Mouse (Mus musculus) CH12F3 (cell line): ENCODE measurements around the gene Hmcn2.

Source experiments
- in situ Hi-C: fragments of 300-500 bp; cut with MboI; formaldehyde crosslinking; loops from 2 replicates; pipeline ENCODE4 v1.14.3; 2020; ENCODE audit warnings: low sequenced_read_pairs

The Hmcn2 gene

DNA sequence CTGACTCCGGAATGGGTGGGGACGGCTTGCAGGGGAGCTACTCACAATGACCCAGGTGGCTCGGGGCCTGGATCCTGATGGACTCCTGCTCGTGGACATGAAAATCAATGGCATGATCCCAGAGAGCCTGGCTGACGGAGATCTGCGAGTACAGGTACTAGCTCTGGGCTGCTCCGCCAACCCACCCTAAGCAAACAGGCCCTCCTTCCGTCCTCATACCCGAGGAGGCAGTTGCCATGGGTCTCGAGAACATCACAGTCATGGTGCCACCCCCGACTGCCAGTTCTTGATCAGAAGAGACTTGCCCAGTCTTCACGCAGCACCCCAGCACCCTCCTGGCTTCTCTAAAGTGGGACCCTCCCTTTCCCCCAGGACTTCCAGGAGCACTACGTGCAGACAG is 138.8 kb downstream of the Hmcn2 start:
- in situ Hi-C loops, result no loop called here

DNA sequence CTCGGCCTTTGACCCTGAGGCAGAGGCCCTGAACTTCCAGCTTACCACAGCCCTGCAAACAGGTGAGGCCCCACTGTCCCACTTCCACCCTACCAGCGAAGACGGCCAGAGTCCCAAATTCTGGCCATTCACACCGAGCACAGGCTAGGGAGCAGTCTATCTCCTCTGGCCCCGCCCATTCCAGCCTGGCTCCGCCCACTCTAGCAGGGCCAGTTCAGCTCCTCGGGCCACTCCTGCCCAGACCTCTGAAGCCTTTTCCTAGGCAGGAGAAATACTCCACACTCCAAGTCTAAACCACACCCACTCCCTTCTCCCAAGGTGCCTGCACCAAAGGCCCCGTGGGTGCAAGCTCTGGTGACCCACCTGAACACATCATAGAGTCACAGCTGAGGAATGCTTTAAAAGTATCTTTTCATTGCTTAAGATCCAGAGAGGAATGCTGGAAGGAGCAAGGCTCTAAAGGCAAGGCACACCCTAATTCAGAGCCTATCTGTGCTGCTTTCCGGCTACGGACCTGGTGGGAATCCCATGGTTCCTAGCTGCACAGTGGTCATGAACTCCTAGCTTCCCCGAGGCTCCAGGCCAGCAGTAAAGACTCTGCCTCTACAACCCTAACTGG is 139.5 kb downstream of the Hmcn2 start:
- in situ Hi-C loops, result no loop called here

DNA sequence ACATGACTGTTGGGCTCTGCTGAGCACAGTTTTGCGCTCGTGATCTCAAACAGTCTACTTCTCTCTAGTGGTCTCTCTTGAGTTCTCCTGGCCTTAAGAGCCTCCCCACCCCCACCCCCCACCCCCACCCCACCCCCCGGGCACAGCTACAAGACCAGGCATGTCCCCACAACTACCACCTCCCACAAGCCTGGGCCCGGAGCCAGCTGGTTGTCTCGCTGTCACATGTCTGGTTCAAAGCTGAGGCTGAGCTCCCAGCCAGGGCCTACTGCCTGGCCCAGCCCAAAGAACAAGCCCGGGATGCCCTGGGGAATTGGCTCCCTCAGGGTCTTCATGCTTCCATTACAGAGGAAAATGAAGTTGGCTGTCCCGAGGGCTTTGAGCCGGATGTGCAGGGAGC is 140.1 kb downstream of the Hmcn2 start:
- in situ Hi-C loops, result no loop called here

DNA sequence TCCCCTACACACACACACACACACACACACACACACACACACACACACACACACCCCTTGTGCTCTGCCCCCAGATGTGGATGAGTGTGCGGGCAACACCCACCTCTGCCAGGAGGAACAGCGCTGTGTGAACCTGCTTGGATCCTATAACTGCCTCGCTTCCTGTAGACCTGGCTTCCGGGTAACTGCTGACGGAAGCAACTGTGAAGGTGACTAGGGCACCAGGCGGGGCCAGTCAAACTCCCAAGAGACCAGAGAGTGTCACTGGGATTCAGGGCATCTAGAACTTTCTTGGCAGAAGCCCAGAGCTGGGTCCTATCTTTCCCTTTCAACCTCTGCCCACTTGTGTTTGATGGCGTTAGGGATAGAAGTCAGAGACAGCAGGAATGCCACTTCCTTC is 141.2 kb downstream of the Hmcn2 start:
- in situ Hi-C loops, result no loop called here

DNA sequence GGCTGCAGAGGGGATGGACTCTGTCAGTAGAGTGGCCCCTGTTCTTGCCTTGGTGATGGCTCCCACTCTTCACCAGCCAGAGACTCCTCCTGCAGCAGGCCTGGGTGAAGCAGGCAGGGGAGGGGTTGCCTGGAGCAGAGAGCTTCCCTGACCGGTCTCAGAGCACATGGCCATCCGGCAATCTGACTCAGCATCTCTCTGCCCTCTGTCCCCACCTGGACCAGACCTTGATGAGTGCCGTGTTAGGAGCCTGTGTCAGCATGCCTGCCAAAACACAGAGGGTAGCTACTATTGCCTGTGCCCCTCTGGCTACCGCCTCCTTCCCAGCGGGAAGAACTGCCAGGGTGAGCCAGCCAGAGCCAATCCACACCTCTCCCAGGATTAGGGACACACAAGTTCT is 144.2 kb downstream of the Hmcn2 start:
- in situ Hi-C loops, result no loop called here

DNA sequence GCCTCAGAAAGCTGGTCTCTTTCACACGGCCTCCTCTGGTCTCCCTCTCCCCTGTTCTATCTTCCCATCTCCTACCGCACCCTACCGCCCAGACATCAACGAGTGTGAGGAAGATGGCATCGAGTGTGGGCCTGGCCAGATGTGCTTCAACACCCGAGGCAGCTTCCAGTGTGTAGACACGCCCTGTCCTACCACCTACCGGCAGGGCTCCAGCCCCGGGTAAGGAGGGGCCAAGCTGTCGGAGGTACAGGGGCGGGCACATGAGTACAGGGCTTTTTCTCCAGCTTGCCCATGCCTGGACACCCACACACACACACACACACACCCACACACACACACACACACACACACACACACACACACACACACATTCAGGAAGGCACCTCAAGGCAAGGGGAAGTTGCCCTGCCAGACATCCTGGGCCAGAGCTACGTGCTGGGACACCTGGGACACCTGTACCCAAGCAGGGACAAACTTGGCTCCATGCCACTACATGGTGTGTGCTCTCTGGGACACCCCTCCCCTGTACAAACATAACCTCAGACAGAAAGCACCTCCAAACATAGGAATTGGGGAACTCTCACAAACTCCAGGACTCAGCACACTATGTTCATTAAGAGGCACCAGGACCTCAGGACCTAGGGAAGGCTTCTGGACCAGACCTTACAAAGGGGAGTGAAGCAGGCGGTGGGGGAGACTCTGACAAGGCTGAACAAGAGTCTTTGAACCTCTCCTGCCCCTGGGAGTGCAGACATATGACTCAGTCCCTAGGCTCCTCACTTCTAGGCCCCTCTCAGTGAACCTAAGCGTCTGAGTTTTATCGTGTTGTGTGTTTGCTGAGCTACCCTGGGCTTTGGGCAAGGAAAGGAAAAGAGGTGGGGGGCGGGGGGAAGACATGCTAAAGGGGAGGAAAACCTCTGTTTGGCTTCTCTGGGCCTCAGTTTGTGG is 145.0 kb downstream of the Hmcn2 start:
- in situ Hi-C loops, result no loop called here

DNA sequence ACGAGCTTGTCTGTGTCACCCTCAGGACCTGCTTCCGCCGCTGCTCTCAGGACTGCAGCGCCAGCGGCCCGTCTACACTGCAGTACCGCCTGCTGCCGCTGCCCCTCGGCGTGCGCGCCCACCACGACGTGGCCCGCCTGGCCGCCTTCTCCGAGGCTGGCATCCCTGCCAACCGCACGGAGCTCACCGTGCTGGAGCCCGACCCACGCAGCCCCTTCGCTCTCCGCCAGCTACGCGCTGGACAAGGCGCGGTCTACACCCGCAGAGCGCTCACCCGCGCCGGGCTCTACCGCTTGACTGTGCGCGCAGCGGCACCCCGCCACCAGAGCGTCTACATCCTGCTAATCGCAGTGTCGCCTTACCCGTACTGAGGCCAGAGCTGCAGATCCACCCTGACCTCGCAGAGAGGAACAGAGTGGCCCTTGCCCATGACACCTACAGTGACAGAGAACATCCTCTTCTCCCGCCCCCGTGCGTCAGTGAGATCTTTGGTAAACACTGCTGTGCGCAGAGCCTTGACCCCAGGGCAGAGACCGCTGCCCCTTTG is 145.9 kb downstream of the Hmcn2 start:
- in situ Hi-C loops, result no loop called here

DNA sequence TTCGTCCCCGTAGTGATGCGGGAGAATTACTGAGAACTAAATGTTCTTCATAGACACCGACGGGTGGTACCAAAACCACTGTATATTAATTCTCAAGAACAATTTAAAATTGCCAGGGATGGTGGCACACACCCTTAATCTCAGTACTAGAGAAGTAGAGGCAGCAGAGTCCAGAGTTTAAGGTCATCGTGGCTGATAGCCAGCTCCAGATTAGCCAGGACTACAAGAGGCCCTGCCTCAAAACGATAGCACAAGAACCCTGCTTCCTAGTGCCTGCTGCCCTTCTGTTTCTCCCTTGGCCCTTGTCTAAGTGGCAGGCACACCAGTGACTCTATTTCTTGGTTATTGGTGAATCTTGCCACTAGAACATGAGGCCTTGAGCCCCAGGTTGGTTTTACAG is 146.7 kb downstream of the Hmcn2 start:
- in situ Hi-C loops, result no loop called here

DNA sequence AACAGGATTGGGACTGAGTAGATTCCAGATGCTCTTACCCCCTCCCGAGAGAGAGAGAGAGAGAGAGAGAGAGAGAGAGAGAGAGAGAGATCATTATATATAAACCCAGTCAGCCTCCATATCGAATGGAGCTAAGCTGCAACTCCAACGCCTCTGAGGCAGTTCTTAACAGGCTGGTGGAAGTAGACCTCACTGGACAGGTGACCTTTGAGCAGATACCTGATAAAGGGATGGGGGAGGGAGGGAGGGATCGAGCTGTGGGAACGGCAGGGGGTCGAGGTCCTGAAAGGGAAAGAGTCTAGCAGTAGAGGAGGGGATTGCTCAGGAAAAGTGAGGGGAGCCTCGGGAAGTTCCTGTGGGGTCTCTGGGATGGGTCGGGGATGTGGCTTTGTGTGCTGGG is 147.8 kb downstream of the Hmcn2 start:
- in situ Hi-C loops, result no loop called here

DNA sequence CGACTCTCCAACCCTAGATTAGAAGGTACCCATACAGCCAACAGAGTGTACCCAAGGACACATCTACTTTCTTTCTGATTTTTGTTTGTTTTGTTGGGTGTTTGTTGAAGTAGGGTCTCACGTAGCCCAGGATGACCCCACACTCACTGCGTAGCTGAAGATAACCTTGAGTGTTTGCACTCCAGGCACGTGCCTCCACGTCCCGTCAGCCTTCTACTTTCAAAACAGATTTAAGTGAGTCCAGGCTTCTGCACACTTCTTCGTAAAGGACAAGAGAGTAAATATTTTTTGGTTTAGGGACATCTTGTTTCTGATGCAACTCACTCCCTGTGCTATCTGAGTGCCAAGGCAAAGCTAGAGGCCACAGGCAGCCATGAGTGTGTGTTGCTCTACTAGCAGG is 149.0 kb downstream of the Hmcn2 start:
- in situ Hi-C loops, result no loop called here

DNA sequence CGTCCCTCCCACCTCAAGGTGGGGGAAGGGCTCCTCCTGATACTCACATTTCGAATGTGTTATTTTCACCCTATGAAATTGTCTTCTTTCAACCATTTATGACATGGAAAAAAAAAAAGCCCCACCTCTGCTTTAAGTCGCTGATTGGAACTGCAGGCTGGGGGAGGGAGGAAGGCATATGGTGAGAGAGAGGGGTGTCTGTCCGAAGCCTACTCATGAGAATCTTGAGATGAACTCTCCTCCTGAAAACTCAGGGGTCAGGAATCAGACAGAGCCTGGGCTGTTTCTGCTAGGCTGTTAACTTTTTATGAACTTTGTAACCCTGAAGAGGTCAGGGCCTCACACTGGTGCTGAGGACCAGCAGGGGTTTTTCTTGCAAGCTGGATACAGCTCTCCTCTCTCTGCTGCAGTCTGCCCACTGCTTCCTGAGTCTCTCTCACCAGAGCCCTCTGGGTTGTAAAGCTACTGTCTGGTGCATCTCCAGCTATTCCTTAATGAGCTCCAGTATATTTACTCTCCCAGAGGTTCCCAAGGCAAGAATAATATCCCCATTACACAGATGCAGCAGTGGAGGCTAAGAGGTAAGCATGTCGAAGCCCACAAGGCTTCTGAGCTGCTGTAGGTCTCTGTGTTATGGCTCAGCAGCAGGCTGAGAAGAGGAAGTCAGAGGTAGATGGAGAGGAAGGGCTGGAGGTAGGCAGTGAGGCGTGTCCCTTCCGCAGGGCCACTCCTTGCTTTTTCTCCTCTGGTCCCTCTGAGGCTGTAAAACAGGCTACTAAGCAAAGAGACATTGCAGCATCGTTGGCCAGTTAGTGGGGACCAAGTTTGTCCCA is 149.7 kb downstream of the Hmcn2 start:
- in situ Hi-C loops, result no loop called here

DNA sequence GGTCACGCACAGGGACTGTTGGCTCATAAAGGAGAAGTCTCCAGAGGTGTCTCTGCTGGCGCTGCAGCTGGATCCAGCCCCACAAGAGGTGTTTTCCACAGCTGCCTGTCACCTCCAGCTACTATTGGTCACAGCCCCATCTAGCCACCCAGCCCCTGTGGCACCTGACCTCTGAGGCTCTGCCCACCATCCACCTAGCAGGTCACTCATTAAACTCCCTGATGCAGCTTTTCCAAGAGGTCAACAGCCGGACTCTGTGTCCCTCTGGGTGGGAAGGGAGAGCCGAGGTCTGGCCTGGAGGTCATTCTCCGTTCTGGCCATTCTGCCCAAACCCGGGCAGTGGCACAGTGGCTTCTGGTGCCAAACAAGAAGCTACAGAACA is 150.3 kb downstream of the Hmcn2 start:
- in situ Hi-C loops, result no loop called here

DNA sequence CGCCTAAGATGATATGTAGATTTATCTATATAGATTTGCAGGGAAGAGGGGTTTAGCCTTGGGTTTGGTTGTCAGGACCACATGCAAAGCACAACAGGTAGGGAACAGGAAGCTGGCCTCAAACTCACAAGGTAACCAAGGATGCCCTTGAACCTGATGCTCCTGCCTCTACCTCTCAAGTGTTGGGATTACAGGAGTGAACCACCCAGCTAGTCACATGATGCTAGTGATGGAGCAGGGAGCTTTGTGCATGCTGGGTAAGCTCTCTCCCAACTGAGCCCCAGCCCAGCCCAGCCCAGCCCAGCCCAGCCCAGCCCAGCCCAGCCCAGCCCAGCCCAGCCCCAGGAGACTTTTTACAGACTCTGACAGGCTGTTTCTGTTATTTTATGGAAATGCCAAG is 153.2 kb downstream of the Hmcn2 start:
- in situ Hi-C loops, result no loop called here

DNA sequence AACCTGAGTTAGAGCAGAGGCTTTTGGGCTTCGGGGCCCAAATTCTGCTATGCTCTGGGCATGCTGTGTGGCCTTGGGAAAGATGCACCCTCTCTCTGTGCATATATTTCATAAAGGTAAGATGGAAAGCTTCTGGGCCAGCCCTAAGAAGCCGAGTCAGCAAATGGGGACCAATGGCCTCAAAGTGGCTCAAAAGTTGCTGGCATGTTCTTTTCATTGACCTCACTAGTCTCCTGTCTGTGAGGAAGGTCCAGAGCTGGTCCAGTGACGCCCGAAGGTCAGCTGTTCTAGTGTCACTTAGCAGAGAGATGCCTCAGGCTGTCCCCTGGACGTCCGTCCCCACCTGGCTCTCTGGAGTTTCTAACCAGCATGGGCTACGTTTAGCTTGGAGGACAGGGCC is 154.6 kb downstream of the Hmcn2 start:
- in situ Hi-C loops, result no loop called here

DNA sequence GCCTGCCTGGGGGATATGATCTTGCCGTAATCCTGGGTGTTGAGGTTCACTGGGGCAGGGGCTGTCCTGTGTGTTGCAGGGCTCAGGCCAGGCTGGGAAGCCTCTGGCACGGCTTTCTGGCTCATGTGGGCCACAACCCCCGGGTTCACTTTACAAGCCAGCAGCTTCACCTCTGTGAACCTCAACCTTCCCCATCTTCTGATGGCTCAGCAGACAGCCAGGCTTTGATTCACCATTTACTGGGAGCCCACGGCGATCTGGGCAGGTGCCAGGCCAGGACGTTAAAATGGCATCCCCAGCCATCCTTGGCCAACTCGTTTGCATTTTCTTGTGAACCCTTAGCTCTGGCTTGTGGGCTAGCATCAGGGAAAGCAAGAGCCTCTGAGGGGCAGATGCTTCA is 155.3 kb downstream of the Hmcn2 start:
- in situ Hi-C loops, result no loop called here

DNA sequence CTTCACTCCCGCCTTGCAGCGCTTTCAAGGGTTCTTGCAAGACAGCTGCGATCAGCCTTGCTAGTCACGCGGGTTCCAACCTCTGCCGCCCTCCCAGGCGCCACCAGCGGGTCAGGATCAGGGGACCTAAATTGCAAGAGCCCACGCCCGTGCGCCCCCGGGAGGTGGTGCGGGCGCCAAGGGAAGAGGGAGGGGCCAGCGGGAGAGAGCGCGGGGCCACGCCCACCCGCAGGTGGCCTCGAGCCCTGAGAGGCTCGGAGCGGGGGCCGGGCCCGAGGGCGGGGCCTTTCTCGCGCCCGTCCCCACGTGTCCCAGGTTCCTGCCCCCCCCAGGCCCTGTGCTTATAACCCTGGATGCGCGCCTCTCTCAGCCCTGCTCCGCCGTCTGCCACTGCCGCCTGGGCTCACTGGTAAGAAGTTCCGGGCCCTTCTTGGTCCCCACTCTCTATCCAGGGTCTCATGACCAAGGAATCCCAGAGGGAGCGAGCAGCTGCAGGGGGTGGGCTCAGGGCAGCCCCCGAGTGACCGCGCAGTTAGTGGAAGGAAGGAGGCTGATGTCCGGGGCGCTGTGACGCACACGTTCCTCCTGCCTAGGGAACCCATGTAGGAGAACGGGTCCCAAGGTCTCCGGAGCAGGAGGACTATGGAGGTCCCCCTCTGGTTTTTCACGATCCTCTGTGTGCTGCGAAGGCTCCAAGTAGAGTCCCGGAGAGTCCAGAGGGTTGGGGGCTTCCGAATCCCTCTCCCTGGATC is 155.9 kb downstream of the Hmcn2 start, which contains the start of gene Ass1:
Gene Ass1 (plus strand): TSS at position 277 of the 752 bp plus-strand sequence.
- in situ Hi-C loops, result no loop called here

DNA sequence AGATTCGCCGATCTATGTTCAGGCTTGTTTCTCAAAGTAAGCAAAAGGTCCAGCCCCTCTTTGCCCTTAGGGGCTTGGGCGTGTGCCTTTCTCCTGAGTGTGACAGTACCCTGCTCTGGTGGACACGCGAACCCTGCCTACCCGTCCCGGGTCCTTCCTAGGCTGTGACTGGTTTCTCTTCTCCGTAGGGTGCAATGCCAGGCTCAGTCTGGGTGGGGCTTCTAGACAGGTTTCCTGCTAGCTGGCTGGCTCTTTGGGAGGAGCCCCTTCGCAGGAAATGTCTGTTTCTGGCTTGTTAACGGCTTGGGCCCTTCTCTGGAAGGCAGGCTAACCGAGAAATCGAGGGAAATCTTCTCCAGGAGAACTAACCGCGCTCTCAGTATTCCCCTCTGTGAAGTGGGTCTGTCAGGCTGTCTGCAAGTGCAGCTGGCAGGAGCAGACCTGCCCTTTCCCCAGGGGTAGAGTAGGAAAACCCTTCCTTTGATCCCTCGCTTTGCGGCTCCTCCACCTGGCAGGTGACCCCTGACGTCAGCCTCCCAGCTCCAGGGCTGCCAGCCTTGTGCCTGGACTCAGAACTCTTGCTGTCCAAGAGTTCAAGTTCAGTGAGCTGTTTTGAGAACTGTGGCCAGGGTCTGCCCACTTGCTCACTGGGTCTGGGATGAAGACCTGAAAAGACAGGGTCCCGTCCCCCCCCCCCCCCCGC is 156.6 kb downstream of the Hmcn2 start:
- in situ Hi-C loops, result no loop called here

DNA sequence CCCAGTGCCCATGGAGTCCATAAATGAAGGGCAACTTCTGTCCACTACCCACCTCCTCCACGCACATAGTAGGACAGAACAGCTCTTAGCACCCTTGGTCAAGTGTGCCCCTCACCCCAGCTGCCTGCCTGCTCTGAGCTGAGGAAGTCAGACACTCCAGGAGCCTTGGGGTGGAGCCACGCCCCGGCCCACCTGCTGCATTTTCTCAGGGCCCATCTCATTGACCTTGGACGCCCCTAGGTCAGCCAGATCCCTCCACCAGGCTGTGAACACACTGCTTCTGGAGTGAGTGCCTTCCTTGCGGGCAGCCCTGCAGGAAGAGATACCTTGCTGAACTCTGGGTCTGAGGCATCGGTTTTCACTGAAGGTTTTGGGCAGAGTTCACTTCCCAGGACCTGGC is 157.4 kb downstream of the Hmcn2 start:
- in situ Hi-C loops, result no loop called here

DNA sequence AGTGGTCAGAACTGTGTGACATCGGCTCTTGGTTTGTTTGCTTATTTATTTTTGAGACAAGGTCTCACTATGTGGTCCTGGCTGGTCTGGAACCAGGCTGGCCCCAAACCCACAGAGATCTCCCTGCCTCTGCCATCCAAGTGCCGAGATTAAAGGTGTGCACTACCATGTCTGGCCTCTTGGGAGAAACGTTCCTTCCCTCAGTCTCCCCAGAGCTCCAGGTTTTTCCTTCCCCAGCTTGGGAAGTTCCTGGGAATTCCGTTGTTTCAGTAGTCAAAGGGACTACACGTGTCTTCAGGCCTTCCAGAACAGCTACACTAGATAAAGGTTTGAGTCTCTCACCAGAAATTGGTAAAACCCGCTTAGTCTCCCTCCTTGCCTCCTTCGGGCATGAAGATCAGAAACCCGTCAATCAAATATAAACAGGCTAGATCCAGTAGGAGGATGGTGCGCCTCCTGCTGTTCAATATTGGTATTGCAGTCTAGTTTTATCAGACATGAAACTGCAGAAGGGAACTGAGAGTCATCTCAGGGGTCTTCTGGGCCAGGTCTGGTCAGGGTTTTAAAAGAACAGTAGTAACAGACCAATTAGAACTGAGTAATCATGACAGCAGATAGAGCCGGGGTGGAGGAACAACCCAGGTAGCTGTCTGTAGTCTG is 158.3 kb downstream of the Hmcn2 start:
- in situ Hi-C loops, result no loop called here
